Mouse (Mus musculus) midbrain, postnatal 0 days (tissue): ENCODE data around the gene Ooep. TPM values are rescaled to one million over a fixed set of nuclear protein-coding genes. Genes with fewer than 3 reads are reported as not detected.

Source experiments
- ATAC-seq: fragments of 200-750 bp; cut with Nextera tagmentation; 2 replicates; pipeline ENCODE4 v1.8.0; 2017; ENCODE audit warnings: moderate number of reproducible peaks, mild to moderate bottlenecking, moderate TSS enrichment, moderate library complexity; ENCODE audit not compliant: low FRiP score
- DNase-seq: peaks from one replicate; pipeline ENCODE4 v3.0.0-alpha.2; 2015; ENCODE audit warnings: low spot score
- H3K27ac ChIP-seq: fragments of 300-500 bp; sonication (generic); 2 replicates; pipeline ENCODE4 v1.5.1; 2014; ENCODE audit warnings: low read depth, mild to moderate bottlenecking, low read length, mixed read lengths
- H3K27me3 ChIP-seq: fragments of 300-500 bp; sonication (generic); 2 replicates; pipeline ENCODE4 v1.6.1; 2014; ENCODE audit warnings: low read length, control low read depth, mixed read lengths; ENCODE audit not compliant: insufficient read depth
- H3K36me3 ChIP-seq: fragments of 300-500 bp; sonication (generic); 2 replicates; pipeline ENCODE4 v1.6.1; 2014; ENCODE audit warnings: low read length, control low read depth, mixed read lengths; ENCODE audit not compliant: insufficient read depth
- H3K4me1 ChIP-seq: fragments of 300-500 bp; sonication (generic); 2 replicates; pipeline ENCODE4 v1.6.1; 2014; ENCODE audit warnings: mild to moderate bottlenecking, control low read depth, antibody characterized with exemption, low read length, mixed read lengths; ENCODE audit not compliant: insufficient read depth
- H3K4me2 ChIP-seq: fragments of 300-500 bp; sonication (generic); 2 replicates; pipeline ENCODE4 v1.6.1; 2014; ENCODE audit warnings: low read depth, mild to moderate bottlenecking, low read length, mixed read lengths; ENCODE audit not compliant: poor library complexity, severe bottlenecking
- H3K4me3 ChIP-seq: fragments of 300-500 bp; sonication (generic); 2 replicates; pipeline ENCODE4 v1.5.1; 2014; ENCODE audit warnings: low read depth, mild to moderate bottlenecking, low read length, moderate library complexity
- H3K9ac ChIP-seq: fragments of 300-500 bp; sonication (generic); replicated peaks from 2 replicates; pipeline ENCODE4 v1.6.1; 2014; ENCODE audit warnings: mild to moderate bottlenecking, low read length, moderate library complexity, mixed read lengths; ENCODE audit not compliant: poor library complexity, severe bottlenecking
- H3K9me3 ChIP-seq: fragments of 300-500 bp; sonication (generic); 2 replicates; pipeline ENCODE4 v1.6.1; 2016; ENCODE audit warnings: low read length, control low read depth
- CTCF ChIP-seq: IDR thresholded peaks from 2 replicates; pipeline ENCODE4 v1.5.1; 2016; ENCODE audit warnings: antibody characterized with exemption, mild to moderate bottlenecking
- WGBS: fragments of 180-500 bp; shearing (Covaris S2); extraction: QIAGEN DNeasy Blood & Tissue Kit; methylation state at CpG from one replicate; pipeline ENCODE4 v1.1.7; 2014; 5-methylcytosine and 5-hydroxymethylcytosine counted together
- polyA plus RNA-seq: library from polyadenylated mRNA; unstranded; fragments of >200 nt; fragmentation: Nextera tagmentation; extraction: Ambion mirVana; gene quantifications from 2 replicates; pipeline ENCODE4 v1.2.1, GENCODE M21; 2015
- total RNA-seq: library from RNA; depleted of rRNA; stranded (reverse); fragments of >200 nt; gene quantifications from 2 replicates; pipeline ENCODE4 v1.2.3, GENCODE M21; 2014

Ooep gene
- total and polyA plus RNA-seq, 2 experiments from 2014 or later, result 5.3 to 6.1 TPM

GRCm38 (mm10) chr9:78385893-78386292 lies 7.4 kb upstream of the Ooep start:
- no peaks in the 10 kb centered on the region for H3K27me3 ChIP-seq
- H3K4me2 ChIP-seq, result no peak overlapping the region
- TF ChIP-seq CTCF, result peak; percentile 63
- no peak overlapping the region for H3K27ac ChIP-seq
- H3K9me3 ChIP-seq, result no peaks in the 10 kb centered on the region
- no peak overlapping the region for H3K4me3 ChIP-seq
- no peaks in the 10 kb centered on the region for H3K36me3 ChIP-seq
- DNase-seq, result no peak
- H3K4me1 ChIP-seq, result no peaks in the 10 kb centered on the region
- no peak for ATAC-seq
- WGBS, result 53% methylated on average over 3 of the region's 3 CpGs
- no peak overlapping the region for H3K9ac ChIP-seq

GRCm38 (mm10) chr9:78377546-78377945 lies 979 bp downstream of the Ooep start:
- Histone ChIP-seq H3K4me1 (peaks cover 7% of the 10 kb centered on the region; the same call in 1 of the 2 replicates), H3K27ac (peak overlapping the region; percentile 71), H3K9me3 (no peaks in the 10 kb centered on the region), H3K4me2 (peak overlapping the region; percentile 63), H3K27me3 (no peaks in the 10 kb centered on the region), H3K36me3 (no peaks in the 10 kb centered on the region), H3K9ac (peak overlapping the region; percentile 55), H3K4me3 (peak overlapping the region; percentile 36)
- 19% methylated on average over 8 of the region's 8 CpGs for WGBS
- ATAC-seq, result no peak
- DNase-seq, result no peak
- TF ChIP-seq CTCF, result no peak

- H3K27me3 ChIP-seq, result no peaks in the 10 kb centered on the region
These were observed 3.0 kb downstream of the Ooep start for GRCm38 (mm10) chr9:78375486-78375885.

GRCm38 (mm10) chr9:78374885-78375389 lies 3.6 kb downstream of the Ooep start:
- no peak for TF ChIP-seq CTCF
- Histone ChIP-seq H3K4me3 (no peak overlapping the region), H3K9me3 (no peaks in the 10 kb centered on the region), H3K9ac (no peak overlapping the region), H3K36me3 (no peaks in the 10 kb centered on the region), H3K27ac (no peak overlapping the region), H3K27me3 (no peaks in the 10 kb centered on the region), H3K4me1 (peaks cover 7% of the 10 kb centered on the region; the same call in 1 of the 2 replicates), H3K4me2 (no peak overlapping the region)
- ATAC-seq (no peak), DNase-seq (no peak)
- WGBS, result 80% methylated on average over 1 of the region's 1 CpGs

More at GRCm38 (mm10) chr9:78375486-78375885, 3.0 kb downstream of the Ooep start:
- H3K9ac ChIP-seq, result no peak overlapping the region
- no peak overlapping the region for H3K27ac ChIP-seq
- ATAC-seq (no peak), DNase-seq (no peak)
- 77% methylated on average over 4 of the region's 4 CpGs for WGBS
- H3K4me3 ChIP-seq, result no peak overlapping the region
- H3K4me2 ChIP-seq, result no peak overlapping the region
- H3K36me3 ChIP-seq, result no peaks in the 10 kb centered on the region
- no peak for TF ChIP-seq CTCF
- H3K4me1 ChIP-seq, result peaks cover 7% of the 10 kb centered on the region; the same call in 1 of the 2 replicates
- no peaks in the 10 kb centered on the region for H3K9me3 ChIP-seq

GRCm38 (mm10) chr9:78374397-78374796 lies 4.1 kb downstream of the Ooep start:
- ATAC-seq (no peak), DNase-seq (no peak)
- Histone ChIP-seq H3K27me3 (no peaks in the 10 kb centered on the region), H3K36me3 (no peaks in the 10 kb centered on the region), H3K4me1 (peaks cover 7% of the 10 kb centered on the region; the same call in 1 of the 2 replicates), H3K9ac (no peak overlapping the region), H3K9me3 (no peaks in the 10 kb centered on the region), H3K27ac (no peak overlapping the region), H3K4me3 (no peak overlapping the region), H3K4me2 (no peak overlapping the region)
- WGBS, result 65% methylated on average over 5 of the region's 5 CpGs
- no peak for TF ChIP-seq CTCF

- Histone ChIP-seq H3K36me3 (no peaks in the 10 kb centered on the region), H3K4me1 (peaks cover 3% of the 10 kb centered on the region; the same call in 1 of the 2 replicates), H3K4me2 (no peak overlapping the region), H3K27me3 (no peaks in the 10 kb centered on the region), H3K4me3 (no peak overlapping the region), H3K9me3 (no peaks in the 10 kb centered on the region), H3K27ac (no peak overlapping the region), H3K9ac (no peak overlapping the region)
- ATAC-seq (no peak), DNase-seq (no peak)
- TF ChIP-seq CTCF, result no peak
- 84% methylated on average over 10 of the region's 10 CpGs for WGBS
These were observed 5.6 kb downstream of the Ooep start for GRCm38 (mm10) chr9:78372827-78373504.
